Mouse (Mus musculus) myocyte (in vitro differentiated cells): ENCODE measurements at regions not wholly inside any gene's neighbourhood (a gene's known extent, or its start where the extent isn't known, plus 50 kb on each side); places are given as distances from the start of the nearest gene placed in this dataset.

Source experiments
- E2F4 ChIP-seq: IDR thresholded peaks from one replicate; pipeline ENCODE4 v1.6.1; 2011; ENCODE audit warnings: mild to moderate bottlenecking, control low read depth, moderate library complexity; ENCODE audit not compliant: insufficient read depth
- MAX ChIP-seq: IDR thresholded peaks from one replicate; pipeline ENCODE4 v1.6.1; 2011; ENCODE audit warnings: low read depth, mild to moderate bottlenecking, control low read depth
- MYOD1 ChIP-seq, 3 experiments: IDR thresholded peaks; one replicate each; pipeline ENCODE4 v1.6.1; 2011; ENCODE audit warnings: control low read depth in 2 of 3, low read depth in 2 of 3, mild to moderate bottlenecking in 2 of 3, moderate library complexity in 1 of 3; ENCODE audit not compliant: insufficient read length in 2 of 3, control insufficient read depth in 1 of 3
- POLR2A ChIP-seq: IDR thresholded peaks from one replicate; pipeline ENCODE4 v1.6.1; 2011; ENCODE audit warnings: low read depth, mild to moderate bottlenecking, control low read depth, moderate library complexity; ENCODE audit not compliant: insufficient read length
- TCF12 ChIP-seq: IDR thresholded peaks from one replicate; pipeline ENCODE4 v1.6.1; 2011; ENCODE audit warnings: mild to moderate bottlenecking, control low read depth; ENCODE audit not compliant: poor library complexity, insufficient read depth, severe bottlenecking

GRCm38 (mm10) chr8:15273775-15274174 lies 227.9 kb upstream of the BB014433 start:
- no peak for TF ChIP-seq MYOD1 (IDR thresholded peaks at IDR 0.05; ENCODE audit: control insufficient read depth in 1 of 3, insufficient read length in 2 of 3, low read depth in 2 of 3)
- TF ChIP-seq MAX: no peak
- TF ChIP-seq POLR2A: no peak
- TF ChIP-seq E2F4: no peak
- no peak for TF ChIP-seq TCF12
